Mouse (Mus musculus) midbrain, embryonic 15.5 days (tissue): ENCODE data around the gene Cemip2. TPM values are rescaled to one million over a fixed set of nuclear protein-coding genes. Genes with fewer than 3 reads are reported as not detected.

Experiments
- ATAC-seq: fragments of 200-750 bp; cut with Nextera tagmentation; replicated peaks from 2 replicates; pipeline ENCODE4 v1.8.0; 2017; ENCODE audit warnings: moderate TSS enrichment
- H3K27ac ChIP-seq: fragments of 300-500 bp; sonication (generic); 2 replicates; pipeline ENCODE4 v1.5.1; 2015; ENCODE audit warnings: mild to moderate bottlenecking, inconsistent platforms
- H3K27me3 ChIP-seq: fragments of 300-500 bp; sonication (generic); replicated peaks from 2 replicates; pipeline ENCODE4 v1.6.1; 2015; ENCODE audit warnings: inconsistent platforms
- H3K36me3 ChIP-seq: fragments of 300-500 bp; sonication (generic); replicated peaks from 2 replicates; pipeline ENCODE4 v1.6.1; 2015; ENCODE audit warnings: inconsistent platforms
- H3K4me1 ChIP-seq: fragments of 300-500 bp; sonication (generic); 2 replicates; pipeline ENCODE4 v1.6.1; 2015; ENCODE audit warnings: inconsistent platforms
- H3K4me2 ChIP-seq: fragments of 300-500 bp; sonication (generic); 2 replicates; pipeline ENCODE4 v1.6.1; 2015; ENCODE audit warnings: inconsistent platforms, mild to moderate bottlenecking, moderate library complexity
- H3K4me3 ChIP-seq: fragments of 300-500 bp; sonication (generic); 2 replicates; pipeline ENCODE4 v1.5.1; 2015; ENCODE audit warnings: mild to moderate bottlenecking, inconsistent platforms
- H3K9ac ChIP-seq: fragments of 300-500 bp; sonication (generic); 2 replicates; pipeline ENCODE4 v1.6.1; 2015; ENCODE audit warnings: mild to moderate bottlenecking, inconsistent platforms
- H3K9me3 ChIP-seq: fragments of 300-500 bp; sonication (generic); 2 replicates; pipeline ENCODE4 v1.6.1; 2016; ENCODE audit warnings: inconsistent platforms
- WGBS: fragments of 180-500 bp; shearing (Covaris S2); methylation state at CpG from one replicate; pipeline ENCODE4 v1.1.7; 2015; ENCODE audit warnings: mixed read lengths; 5-methylcytosine and 5-hydroxymethylcytosine counted together
- polyA plus RNA-seq: library from polyadenylated mRNA; unstranded; fragments of >200 nt; fragmentation: Nextera tagmentation; extraction: Ambion mirVana; gene quantifications from 2 replicates; pipeline ENCODE4 v1.2.1, GENCODE M21; 2015

Gene Cemip2
- polyA plus RNA-seq, 1 experiment from 2014 or later = 41.6 TPM

- no peak for ATAC-seq
- H3K4me3 ChIP-seq = no peak overlapping the region
- no peak overlapping the region for H3K9ac ChIP-seq
- no peaks in the 10 kb centered on the region for H3K9me3 ChIP-seq
- H3K4me1 ChIP-seq = no peaks in the 10 kb centered on the region
- no peaks in the 10 kb centered on the region for H3K36me3 ChIP-seq
- H3K27ac ChIP-seq = no peak overlapping the region
- WGBS = 83% methylated on average over 5 of the region's 5 CpGs
- no peaks in the 10 kb centered on the region for H3K27me3 ChIP-seq
- H3K4me2 ChIP-seq = no peak overlapping the region
These were observed 117.4 kb downstream of the Cemip2 start for GRCm38 (mm10) chr19:21895540-21895939.

- no peak overlapping the region for H3K27ac ChIP-seq
- no peaks in the 10 kb centered on the region for H3K9me3 ChIP-seq
- H3K27me3 ChIP-seq = no peaks in the 10 kb centered on the region
- no peaks in the 10 kb centered on the region for H3K36me3 ChIP-seq
- H3K4me2 ChIP-seq = no peak overlapping the region
- 87% methylated on average over 7 of the region's 7 CpGs for WGBS
- no peak for ATAC-seq
- H3K9ac ChIP-seq = no peak overlapping the region
- no peaks in the 10 kb centered on the region for H3K4me1 ChIP-seq
- H3K4me3 ChIP-seq = no peak overlapping the region
These were observed 119.1 kb downstream of the Cemip2 start for GRCm38 (mm10) chr19:21897122-21897827.

GRCm38 (mm10) chr19:21898015-21898939 lies 120.1 kb downstream of the Cemip2 start:
- H3K27ac ChIP-seq = no peak overlapping the region
- H3K4me1 ChIP-seq = no peaks in the 10 kb centered on the region
- H3K4me2 ChIP-seq = no peak overlapping the region
- no peak overlapping the region for H3K9ac ChIP-seq
- H3K27me3 ChIP-seq = no peaks in the 10 kb centered on the region
- no peaks in the 10 kb centered on the region for H3K9me3 ChIP-seq
- no peak overlapping the region for H3K4me3 ChIP-seq
- WGBS = 78% methylated on average over 12 of the region's 12 CpGs
- H3K36me3 ChIP-seq = no peaks in the 10 kb centered on the region
- no peak for ATAC-seq

Other genes starting within 250 kb of the Cemip2 start
- gene 1110059E24Rik, start 125.4 kb upstream of the Cemip2 start, polyA plus RNA-seq = 60.7 and 61.4 TPM in 2 replicates
- 35.5 and 36.9 TPM in 2 replicates for gene Abhd17b, start 125.2 kb upstream of the Cemip2 start, polyA plus RNA-seq